Mouse (Mus musculus) testis, adult 2 months (tissue): ENCODE measurements around the gene Tm6sf2. TPM values are rescaled to one million over a fixed set of nuclear protein-coding genes. Genes with fewer than 3 reads are reported as not detected.

Experiments
- H3K27ac ChIP-seq: fragments of 200-500 bp; 2 replicates; pipeline ENCODE4 v1.5.1; 2012; ENCODE audit warnings: low read depth, low read length; ENCODE audit not compliant: control insufficient read depth, insufficient read depth
- H3K27me3 ChIP-seq: fragments of 200-500 bp; 2 replicates; pipeline ENCODE4 v1.6.1; 2012; ENCODE audit warnings: mild to moderate bottlenecking, low read length, moderate library complexity; ENCODE audit not compliant: control insufficient read depth, insufficient read depth
- H3K36me3 ChIP-seq: fragments of 200-500 bp; 2 replicates; pipeline ENCODE4 v1.6.1; 2012; ENCODE audit warnings: mild to moderate bottlenecking, low read length; ENCODE audit not compliant: control insufficient read depth, insufficient read depth
- H3K4me1 ChIP-seq: fragments of 200-500 bp; 2 replicates; pipeline ENCODE4 v1.6.1; 2012; ENCODE audit warnings: low read length; ENCODE audit not compliant: control insufficient read depth, insufficient read depth
- H3K4me3 ChIP-seq: fragments of 200-500 bp; 2 replicates; pipeline ENCODE4 v1.5.1; 2012; ENCODE audit warnings: low read depth, mild to moderate bottlenecking, low read length, moderate library complexity, mixed read lengths; ENCODE audit not compliant: control insufficient read depth
- CTCF ChIP-seq: fragments of 200-500 bp; IDR thresholded peaks from 2 replicates; pipeline ENCODE4 v1.5.1; 2012; ENCODE audit warnings: low read depth, mild to moderate bottlenecking, inconsistent platforms, low read length, moderate library complexity; ENCODE audit not compliant: control insufficient read depth, insufficient read depth, insufficient replicate concordance
- POLR2A ChIP-seq: fragments of 200-500 bp; IDR thresholded peaks from 2 replicates; pipeline ENCODE4 v1.6.1; 2012; ENCODE audit warnings: low read depth, mild to moderate bottlenecking, inconsistent platforms, low read length, moderate library complexity; ENCODE audit not compliant: control insufficient read depth
- polyA plus RNA-seq: library from polyadenylated mRNA; depleted of rRNA; stranded (reverse); fragments of >200 nt; gene quantifications from 2 replicates; pipeline ENCODE4 v1.2.3, GENCODE M21; 2012; rRNA removed

The Tm6sf2 gene
- polyA plus RNA-seq, 1 experiment = 14.1 TPM

- Histone ChIP-seq H3K4me3 (no peak overlapping the region), H3K27ac (no peak overlapping the region), H3K4me1 (peaks cover 11% of the 10 kb centered on the region)
Measured at GRCm38 (mm10) chr8:70129309-70129952, 56.7 kb downstream of the Tm6sf2 start.

More at GRCm38 (mm10) chr8:70129309-70129952, 56.7 kb downstream of the Tm6sf2 start:
- Histone ChIP-seq H3K27me3 (no peaks in the 10 kb centered on the region), H3K36me3 (no peaks in the 10 kb centered on the region; the same call in none of the 2 replicates)
- TF ChIP-seq CTCF (no peak), POLR2A (no peak)

Other genes with a start within 250 kb of the Tm6sf2 start
- gene Pbx4, start 240.4 kb upstream of the Tm6sf2 start, polyA plus RNA-seq = 187 and 222 TPM in 2 replicates
- 0.36 and 0.51 TPM in 2 replicates for gene Cilp2, start 185.2 kb upstream of the Tm6sf2 start, polyA plus RNA-seq
- gene Tssk6, start 170.7 kb upstream of the Tm6sf2 start, polyA plus RNA-seq = 844 and 936 TPM in 2 replicates
- 122 and 131 TPM in 2 replicates for gene Ndufa13, start 170.4 kb upstream of the Tm6sf2 start, polyA plus RNA-seq
- gene Yjefn3, start 170.2 kb upstream of the Tm6sf2 start, polyA plus RNA-seq = 0.95 TPM in 2 replicates
- gene Gatad2a, start 76.5 kb upstream of the Tm6sf2 start, polyA plus RNA-seq = 80.8 and 84.9 TPM in 2 replicates
- 46.0 and 52.7 TPM in 2 replicates for gene Mau2, start 30.2 kb upstream of the Tm6sf2 start, polyA plus RNA-seq
- gene Sugp1, start 30.1 kb upstream of the Tm6sf2 start, polyA plus RNA-seq = 32.5 and 34.5 TPM in 2 replicates
- 0.23 and 0.31 TPM in 2 replicates for gene Hapln4, start 10.5 kb downstream of the Tm6sf2 start, polyA plus RNA-seq
- 7.3 and 8.9 TPM in 2 replicates for gene Ncan, start 47.9 kb downstream of the Tm6sf2 start, polyA plus RNA-seq
- 3.8 and 4.8 TPM in 2 replicates for gene Nr2c2ap, start 58.4 kb downstream of the Tm6sf2 start, polyA plus RNA-seq
- gene Rfxank, start 66.2 kb downstream of the Tm6sf2 start, polyA plus RNA-seq = 19.1 TPM in 2 replicates
- 104 and 117 TPM in 2 replicates for gene Borcs8, start 66.6 kb downstream of the Tm6sf2 start, polyA plus RNA-seq
- 2.6 and 3.7 TPM in 2 replicates for gene Mef2b, start 66.8 kb downstream of the Tm6sf2 start, polyA plus RNA-seq
- gene Tmem161a, start 99.4 kb downstream of the Tm6sf2 start, polyA plus RNA-seq = 13.4 and 17.7 TPM in 2 replicates
- 11.8 and 12.3 TPM in 2 replicates for gene Slc25a42, start 139.4 kb downstream of the Tm6sf2 start, polyA plus RNA-seq
- gene Sugp2, start 161.3 kb downstream of the Tm6sf2 start, polyA plus RNA-seq = 206 and 208 TPM in 2 replicates
- 5.4 and 5.5 TPM in 2 replicates for gene Armc6, start 161.5 kb downstream of the Tm6sf2 start, polyA plus RNA-seq
- gene Homer3, start 209.9 kb downstream of the Tm6sf2 start, polyA plus RNA-seq = 7.3 and 9.8 TPM in 2 replicates
- gene Ddx49, start 229.6 kb downstream of the Tm6sf2 start, polyA plus RNA-seq = 95.5 and 101 TPM in 2 replicates
- gene Cope, start 229.6 kb downstream of the Tm6sf2 start, polyA plus RNA-seq = 102 and 115 TPM in 2 replicates
- 0.43 and 0.48 TPM in 2 replicates for gene Cers1, start 242.9 kb downstream of the Tm6sf2 start, polyA plus RNA-seq